Mouse (Mus musculus): Measurements from ENCODE around the gene Hey2. TPM values are rescaled to one million over a fixed set of nuclear protein-coding genes. Genes with fewer than 3 reads are reported as not detected.

Gene Hey2
- polyA plus RNA-seq, 1 experiment: 4.9 TPM

DNA sequence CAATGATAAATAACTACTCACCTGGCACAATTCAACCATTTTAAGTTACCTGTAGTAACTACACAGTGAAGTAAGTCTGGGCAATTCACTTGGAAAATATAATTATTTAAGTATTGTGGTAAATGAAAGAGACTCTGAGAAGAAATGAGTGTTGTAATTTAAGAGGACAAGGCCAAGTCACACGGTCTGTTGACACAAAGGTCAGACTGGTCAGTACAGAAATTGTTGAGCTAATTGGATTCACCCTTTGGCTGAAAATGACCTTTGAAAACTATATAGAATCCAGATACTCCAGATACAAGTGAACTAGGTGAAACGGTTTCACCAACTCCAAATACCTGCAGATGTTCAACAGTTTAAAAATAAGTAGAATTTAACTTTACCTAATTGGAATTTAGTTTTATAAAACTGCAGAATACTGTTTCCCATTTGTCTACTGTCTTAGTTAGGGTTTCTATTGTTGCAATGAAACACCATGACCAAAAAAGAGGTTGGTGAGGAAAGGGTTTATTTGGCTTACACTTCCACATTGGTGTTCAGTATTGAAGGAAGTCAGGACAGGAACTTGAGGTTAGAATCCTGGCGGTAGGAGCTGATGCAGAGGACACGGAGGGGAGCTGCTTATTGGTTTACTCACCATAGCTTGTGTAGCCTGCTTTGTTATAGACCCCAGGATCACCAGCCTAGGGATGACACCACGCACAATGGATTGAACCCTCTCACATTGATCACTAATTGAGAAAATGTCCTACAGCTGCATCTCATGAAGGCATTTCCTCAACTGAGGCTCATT, 45.9 kb downstream of the Hey2 start:
- Histone ChIP-seq H3K27me3 (ENCODE audit: control insufficient read depth, insufficient read depth, low read length) (no peaks in the 10 kb centered on the region), H3K4me3 (ENCODE audit: control insufficient read depth, insufficient read depth, low read length) (no peak overlapping the region), H3K4me1 (replicated peaks; ENCODE audit: control insufficient read depth, insufficient read depth, low read length) (no peaks in the 10 kb centered on the region), H3K27ac (ENCODE audit: control insufficient read depth, insufficient read depth, low read length) (no peak overlapping the region), H3K36me3 (ENCODE audit: control insufficient read depth, insufficient read depth, low read length) (no peaks in the 10 kb centered on the region)
- 72% methylated on average over 5 of the region's 5 CpGs for WGBS
- no peak for DNase-seq
- TF ChIP-seq CTCF (IDR thresholded peaks at IDR 0.05; ENCODE audit: borderline replicate concordance, control insufficient read depth, extremely low read depth, insufficient read depth, low read length, poor library complexity) (no peak), POLR2A (IDR thresholded peaks at IDR 0.05; ENCODE audit: control insufficient read depth, extremely low read depth, insufficient read depth, low read length, poor library complexity) (no peak)

- DNase-seq: no peak
- 97% methylated on average over 3 of the region's 3 CpGs for whole genome bisulfite sequencing
- TF ChIP-seq POLR2A (IDR thresholded peaks at IDR 0.05; ENCODE audit: control insufficient read depth, extremely low read depth, insufficient read depth, low read length, poor library complexity): no peak
- TF ChIP-seq CTCF (IDR thresholded peaks at IDR 0.05; ENCODE audit: borderline replicate concordance, control insufficient read depth, extremely low read depth, insufficient read depth, low read length, poor library complexity): no peak
- Histone ChIP-seq H3K36me3 (ENCODE audit: control insufficient read depth, insufficient read depth, low read length) (no peaks in the 10 kb centered on the region), H3K27ac (ENCODE audit: control insufficient read depth, insufficient read depth, low read length) (no peak overlapping the region), H3K4me3 (ENCODE audit: control insufficient read depth, insufficient read depth, low read length) (no peak overlapping the region), H3K4me1 (replicated peaks; ENCODE audit: control insufficient read depth, insufficient read depth, low read length) (no peaks in the 10 kb centered on the region), H3K27me3 (ENCODE audit: control insufficient read depth, insufficient read depth, low read length) (no peaks in the 10 kb centered on the region)
Observed at GRCm38 (mm10) chr10:30791016-30791415, 51.6 kb downstream of the Hey2 start.

DNA sequence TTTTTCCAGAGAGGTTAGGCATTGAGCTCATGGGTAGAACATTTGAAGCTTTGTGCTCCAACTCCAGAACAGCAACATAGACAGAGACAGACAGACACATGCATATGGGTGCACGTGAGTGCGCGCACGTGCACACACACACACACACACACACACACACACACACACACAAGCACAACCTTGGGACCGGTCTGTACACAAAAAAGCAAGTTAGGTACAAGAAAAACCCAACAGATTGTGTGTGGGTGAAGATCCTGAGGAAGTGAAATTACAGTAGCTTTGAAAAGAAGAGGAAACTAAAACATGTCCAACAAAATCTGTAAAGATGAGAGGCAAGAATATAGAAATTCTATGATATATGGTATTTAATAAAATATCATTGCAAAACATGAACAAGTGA, 53.1 kb downstream of the Hey2 start:
- TF ChIP-seq POLR2A (IDR thresholded peaks at IDR 0.05; ENCODE audit: control insufficient read depth, extremely low read depth, insufficient read depth, low read length, poor library complexity) (no peak), CTCF (IDR thresholded peaks at IDR 0.05; ENCODE audit: borderline replicate concordance, control insufficient read depth, extremely low read depth, insufficient read depth, low read length, poor library complexity) (no peak)
- Histone ChIP-seq H3K36me3 (ENCODE audit: control insufficient read depth, insufficient read depth, low read length) (no peaks in the 10 kb centered on the region), H3K4me3 (ENCODE audit: control insufficient read depth, insufficient read depth, low read length) (no peak overlapping the region), H3K27me3 (ENCODE audit: control insufficient read depth, insufficient read depth, low read length) (no peaks in the 10 kb centered on the region), H3K27ac (ENCODE audit: control insufficient read depth, insufficient read depth, low read length) (no peak overlapping the region), H3K4me1 (replicated peaks; ENCODE audit: control insufficient read depth, insufficient read depth, low read length) (no peaks in the 10 kb centered on the region)
- 89% methylated on average over 5 of the region's 5 CpGs for WGBS
- no peak for DNase-seq

DNA sequence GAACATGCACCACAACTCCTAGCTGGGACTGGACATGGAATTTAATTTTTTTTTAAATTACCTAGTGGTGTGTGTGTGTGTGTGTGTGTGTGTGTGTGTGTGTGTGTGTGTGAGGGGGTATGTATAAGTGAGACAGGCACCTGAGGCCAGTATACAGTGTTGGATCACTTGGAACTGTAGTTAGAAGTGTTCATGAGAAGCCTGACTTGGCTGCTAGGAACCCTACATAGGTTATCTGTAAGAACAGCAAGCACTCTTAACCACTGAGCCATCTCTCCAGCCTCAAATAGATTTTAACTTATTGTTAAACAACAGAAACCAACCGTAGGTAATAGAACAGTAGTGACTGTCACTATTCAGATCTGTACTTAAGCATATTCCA, 54.3 kb downstream of the Hey2 start:
- H3K4me1 ChIP-seq (replicated peaks; ENCODE audit: control insufficient read depth, insufficient read depth, low read length): no peaks in the 10 kb centered on the region
- 100% methylated on average over 1 of the region's 1 CpGs for WGBS
- no peak overlapping the region for H3K27ac ChIP-seq (ENCODE audit: control insufficient read depth, insufficient read depth, low read length)
- H3K4me3 ChIP-seq (ENCODE audit: control insufficient read depth, insufficient read depth, low read length): no peak overlapping the region
- H3K36me3 ChIP-seq (ENCODE audit: control insufficient read depth, insufficient read depth, low read length): no peaks in the 10 kb centered on the region
- H3K27me3 ChIP-seq (ENCODE audit: control insufficient read depth, insufficient read depth, low read length): no peaks in the 10 kb centered on the region
- TF ChIP-seq POLR2A (IDR thresholded peaks at IDR 0.05; ENCODE audit: control insufficient read depth, extremely low read depth, insufficient read depth, low read length, poor library complexity) (no peak), CTCF (IDR thresholded peaks at IDR 0.05; ENCODE audit: borderline replicate concordance, control insufficient read depth, extremely low read depth, insufficient read depth, low read length, poor library complexity) (no peak)
- no peak for DNase-seq

- no peaks in the 10 kb centered on the region for H3K4me1 ChIP-seq (replicated peaks; ENCODE audit: control insufficient read depth, insufficient read depth, low read length)
- 97% methylated on average over 3 of the region's 3 CpGs for WGBS
- H3K27ac ChIP-seq (ENCODE audit: control insufficient read depth, insufficient read depth, low read length): no peak overlapping the region
- DNase-seq: no peak
- no peak for TF ChIP-seq CTCF (IDR thresholded peaks at IDR 0.05; ENCODE audit: borderline replicate concordance, control insufficient read depth, extremely low read depth, insufficient read depth, low read length, poor library complexity)
- TF ChIP-seq POLR2A (IDR thresholded peaks at IDR 0.05; ENCODE audit: control insufficient read depth, extremely low read depth, insufficient read depth, low read length, poor library complexity): no peak
- no peak overlapping the region for H3K4me3 ChIP-seq (ENCODE audit: control insufficient read depth, insufficient read depth, low read length)
- no peaks in the 10 kb centered on the region for H3K27me3 ChIP-seq (ENCODE audit: control insufficient read depth, insufficient read depth, low read length)
- H3K36me3 ChIP-seq (ENCODE audit: control insufficient read depth, insufficient read depth, low read length): no peaks in the 10 kb centered on the region
Observed at GRCm38 (mm10) chr10:30787684-30788339, 54.8 kb downstream of the Hey2 start.

GRCm38 (mm10) chr10:30786103-30786754, 56.4 kb downstream of the Hey2 start:
- Histone ChIP-seq H3K36me3 (ENCODE audit: control insufficient read depth, insufficient read depth, low read length) (no peaks in the 10 kb centered on the region), H3K27me3 (ENCODE audit: control insufficient read depth, insufficient read depth, low read length) (no peaks in the 10 kb centered on the region), H3K4me3 (ENCODE audit: control insufficient read depth, insufficient read depth, low read length) (no peak overlapping the region), H3K27ac (ENCODE audit: control insufficient read depth, insufficient read depth, low read length) (no peak overlapping the region), H3K4me1 (replicated peaks; ENCODE audit: control insufficient read depth, insufficient read depth, low read length) (no peaks in the 10 kb centered on the region)
- TF ChIP-seq CTCF (IDR thresholded peaks at IDR 0.05; ENCODE audit: borderline replicate concordance, control insufficient read depth, extremely low read depth, insufficient read depth, low read length, poor library complexity): no peak
- 79% methylated on average over 5 of the region's 5 CpGs for WGBS
- DNase-seq: no peak

Other genes starting within 250 kb of the Hey2 start
- gene Trmt11, start 242.1 kb downstream of the Hey2 start, polyA plus RNA-seq (2012; rRNA removed): 1.4 and 1.7 TPM in 2 replicates
- gene Hint3, start 213.2 kb downstream of the Hey2 start, polyA plus RNA-seq (2012; rRNA removed): 7.7 and 8.8 TPM in 2 replicates
- 7.0 and 7.7 TPM in 2 replicates for gene Ncoa7, start 39.5 kb downstream of the Hey2 start, polyA plus RNA-seq (2012; rRNA removed)